Mouse (Mus musculus): ENCODE measurements around the gene Homer3. TPM values are rescaled to one million over a fixed set of nuclear protein-coding genes. Genes with fewer than 3 reads are reported as not detected.

Gene Homer3
- total RNA-seq (2023), result 1 to 10 TPM; 8.2 to 9.1 TPM

GRCm38 (mm10) chr8:70282603-70283135 is at the start of gene Homer3:
TSS of gene Homer3 (plus strand) at chr8:70282827.

GRCm38 (mm10) chr8:70234080-70234780 is 48.4 kb upstream of the Homer3 start, which contains the start of the genes Sugp2 and Armc6:
TSS of gene Sugp2 (plus strand) at chr8:70234226.
TSS of gene Armc6 (minus strand) at chr8:70234466.

GRCm38 (mm10) chr8:70302358-70302890 is 19.8 kb downstream of the Homer3 start, which contains the start of the genes Ddx49 and Cope:
TSS of gene Ddx49 (minus strand) at chr8:70302489.
TSS of gene Cope (plus strand) at chr8:70302518.

GRCm38 (mm10) chr8:70315624-70316510 is 33.2 kb downstream of the Homer3 start, which contains the start of gene Cers1:
TSS of gene Cers1 (plus strand) at chr8:70315775.

GRCm38 (mm10) chr8:70329124-70329834 is 46.7 kb downstream of the Homer3 start, which contains the start of gene Gdf1:
TSS of gene Gdf1 (plus strand) at chr8:70329817.

Other genes starting within 250 kb of the Homer3 start
- 10 to 100 TPM; 72.8 to 73.8 TPM for gene Mau2, start 240.1 kb upstream of the Homer3 start, total RNA-seq (2023)
- 10 to 100 TPM; 26.9 to 30.8 TPM for gene Sugp1, start 240.0 kb upstream of the Homer3 start, total RNA-seq (2023)
- under 1 TPM in 1 of 2 experiments, not detected in 1; 0.29 TPM for gene Tm6sf2, start 209.9 kb upstream of the Homer3 start, total RNA-seq (2023)
- gene Hapln4, start 199.4 kb upstream of the Homer3 start, total RNA-seq (2023), result not detected
- gene Ncan, start 162.0 kb upstream of the Homer3 start, total RNA-seq (2023), result not detected
- 1 to 10 TPM; 8.0 to 10.0 TPM for gene Nr2c2ap, start 151.5 kb upstream of the Homer3 start, total RNA-seq (2023)
- 10 to 100 TPM; 11.4 to 16.8 TPM for gene Rfxank, start 143.7 kb upstream of the Homer3 start, total RNA-seq (2023)
- 10 to 100 TPM; 32.8 to 36.2 TPM for gene Borcs8, start 143.3 kb upstream of the Homer3 start, total RNA-seq (2023)
- under 1 TPM; 0.44 to 0.79 TPM for gene Mef2b, start 143.1 kb upstream of the Homer3 start, total RNA-seq (2023)
- gene Tmem161a, start 110.5 kb upstream of the Homer3 start, total RNA-seq (2023), result 10 to 100 TPM; 19.9 to 23.0 TPM
- gene Slc25a42, start 70.5 kb upstream of the Homer3 start, total RNA-seq (2023), result 1 to 10 TPM; 3.3 to 4.0 TPM
- gene Sugp2, start 48.6 kb upstream of the Homer3 start, total RNA-seq (2023), result 10 to 100 TPM; 29.2 to 30.7 TPM
- gene Armc6, start 48.4 kb upstream of the Homer3 start, total RNA-seq (2023), result 1 to 10 TPM; 7.6 to 9.0 TPM
- gene Ddx49, start 19.7 kb downstream of the Homer3 start, total RNA-seq (2023), result 10 to 100 TPM; 22.3 to 27.9 TPM
- 100 to 1,000 TPM; 114 to 123 TPM for gene Cope, start 19.7 kb downstream of the Homer3 start, total RNA-seq (2023)
- not detected for gene Cers1, start 32.9 kb downstream of the Homer3 start, total RNA-seq (2023)
- gene Gdf1, start 47.0 kb downstream of the Homer3 start, total RNA-seq (2023), result not detected
- gene Upf1, start 70.5 kb downstream of the Homer3 start, total RNA-seq (2023), result 10 to 100 TPM; 58.6 to 59.2 TPM
- gene Comp, start 90.7 kb downstream of the Homer3 start, total RNA-seq (2023), result under 1 TPM; 0.13 to 0.26 TPM
- gene Crtc1, start 156.8 kb downstream of the Homer3 start, total RNA-seq (2023), result 1 to 10 TPM; 3.9 to 6.9 TPM
- gene Klhl26, start 194.1 kb downstream of the Homer3 start, total RNA-seq (2023), result 1 to 10 TPM; 4.0 to 4.1 TPM
- not detected for gene Tmem59l, start 204.5 kb downstream of the Homer3 start, total RNA-seq (2023)
- not detected for gene Crlf1, start 210.3 kb downstream of the Homer3 start, total RNA-seq (2023)
- gene Rex1bd, start 223.9 kb downstream of the Homer3 start, total RNA-seq (2023), result 10 to 100 TPM; 38.6 to 39.3 TPM
- gene Uba52, start 228.0 kb downstream of the Homer3 start, total RNA-seq (2023), result 1,000 to 10,000 TPM; 1,032 to 1,222 TPM
- 100 to 1,000 TPM; 181 to 184 TPM for gene Fkbp8, start 244.9 kb downstream of the Homer3 start, total RNA-seq (2023)
- gene Kxd1, start 245.1 kb downstream of the Homer3 start, total RNA-seq (2023), result 10 to 100 TPM; 38.1 to 38.4 TPM

All from neutrophil, adult 83 days (primary cell).